Mouse (Mus musculus) left cerebral cortex, adult 9 months (tissue): ENCODE data around the gene Pcgf1.

ENCODE experiments used
- DNase-seq, 2 experiments: peaks; one replicate each; pipeline ENCODE4 v3.0.0; 2022; ENCODE audit warnings: low spot score in 2 of 2

Pcgf1 gene

DNA sequence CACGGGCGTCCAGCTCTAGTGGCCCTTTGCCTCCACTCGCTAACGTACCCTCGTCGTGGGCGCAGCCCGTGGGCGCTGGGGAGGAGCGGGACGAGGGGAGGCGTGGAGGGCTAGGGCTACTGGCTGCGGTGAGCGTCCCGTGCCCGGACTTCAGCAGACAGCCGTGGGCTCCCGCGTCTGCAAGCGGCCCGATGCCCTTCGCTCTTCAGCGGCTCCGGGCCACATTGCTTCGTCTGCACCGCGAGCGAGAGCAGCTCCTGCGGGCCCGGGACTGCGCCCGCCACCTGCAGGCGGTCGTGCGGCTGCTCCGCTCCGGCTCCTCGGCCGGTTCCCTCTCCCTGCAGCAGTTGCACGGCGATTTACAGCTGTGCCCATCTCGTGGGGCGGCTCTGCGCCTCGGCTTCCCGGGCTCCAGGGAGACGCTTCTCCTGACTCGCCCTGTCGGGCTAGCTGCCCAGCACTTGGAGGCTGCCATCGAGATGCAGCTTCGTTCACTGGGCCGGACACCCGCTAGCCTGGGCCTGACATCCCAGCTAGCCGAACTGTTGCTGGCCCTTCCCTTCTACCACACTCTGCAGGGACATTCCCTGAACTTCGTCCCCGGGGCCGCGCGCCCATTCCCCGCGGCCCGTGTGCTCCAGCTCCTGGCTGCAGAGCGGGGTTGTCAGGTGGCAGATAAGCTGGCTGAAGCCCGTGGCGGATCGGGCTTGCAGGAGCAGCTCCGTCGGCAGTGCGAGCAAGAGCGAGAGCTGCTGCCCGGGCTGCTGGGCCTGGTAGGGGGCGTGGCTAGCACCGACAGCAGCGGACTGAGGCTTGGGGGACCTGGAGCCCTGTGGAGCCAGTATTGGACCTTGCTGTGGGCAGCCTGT is 24.3 kb downstream of the Pcgf1 start:
- peak in 1 of 2 experiments; percentile 43 for DNase-seq

DNA sequence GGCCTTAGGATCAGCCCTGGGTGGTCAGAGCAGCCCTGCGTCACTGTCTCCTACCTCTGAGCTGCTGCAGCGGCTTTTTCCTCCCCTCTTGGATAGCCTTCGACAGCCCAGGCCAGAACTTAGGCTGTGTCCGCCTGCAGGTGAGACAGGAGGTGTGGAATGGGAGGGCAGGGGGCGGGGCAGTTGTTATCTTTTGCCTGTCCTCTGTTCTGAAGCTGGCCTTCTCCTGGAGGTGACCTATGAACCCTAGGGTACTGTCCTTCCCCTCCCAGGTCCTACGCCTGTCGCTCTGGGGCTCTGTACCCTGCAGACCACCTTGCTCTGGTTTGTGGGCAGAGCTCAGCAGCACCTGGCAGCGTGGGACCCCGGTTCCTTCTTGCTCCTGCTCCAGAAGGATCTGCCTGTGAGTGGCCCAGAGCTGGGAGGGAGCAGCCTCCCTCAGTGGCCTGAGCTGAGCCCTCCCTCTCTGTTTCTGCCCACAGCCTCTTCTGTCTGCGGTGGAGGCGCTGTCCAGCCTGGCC is 25.5 kb downstream of the Pcgf1 start:
- DNase-seq: no peak

DNA sequence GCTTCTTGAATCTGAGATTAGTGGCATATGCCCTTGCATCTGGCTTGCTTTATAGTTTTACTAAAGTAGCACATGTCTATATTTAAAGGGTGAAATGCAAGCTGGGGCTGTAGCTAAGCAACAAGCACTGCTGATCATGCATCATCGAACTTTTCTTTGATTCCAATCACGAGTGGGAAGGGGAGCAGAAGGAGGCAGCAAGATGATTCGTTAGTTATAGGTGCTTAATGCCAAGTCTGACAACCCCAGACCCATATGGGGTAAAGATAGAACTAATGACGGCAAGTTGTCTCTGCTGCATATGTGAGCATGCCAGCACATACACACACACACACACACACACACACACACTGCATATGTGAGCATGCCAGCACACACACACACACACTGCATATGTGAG is 26.5 kb downstream of the Pcgf1 start:
- peak in 1 of 2 experiments; percentile 34 for DNase-seq

DNA sequence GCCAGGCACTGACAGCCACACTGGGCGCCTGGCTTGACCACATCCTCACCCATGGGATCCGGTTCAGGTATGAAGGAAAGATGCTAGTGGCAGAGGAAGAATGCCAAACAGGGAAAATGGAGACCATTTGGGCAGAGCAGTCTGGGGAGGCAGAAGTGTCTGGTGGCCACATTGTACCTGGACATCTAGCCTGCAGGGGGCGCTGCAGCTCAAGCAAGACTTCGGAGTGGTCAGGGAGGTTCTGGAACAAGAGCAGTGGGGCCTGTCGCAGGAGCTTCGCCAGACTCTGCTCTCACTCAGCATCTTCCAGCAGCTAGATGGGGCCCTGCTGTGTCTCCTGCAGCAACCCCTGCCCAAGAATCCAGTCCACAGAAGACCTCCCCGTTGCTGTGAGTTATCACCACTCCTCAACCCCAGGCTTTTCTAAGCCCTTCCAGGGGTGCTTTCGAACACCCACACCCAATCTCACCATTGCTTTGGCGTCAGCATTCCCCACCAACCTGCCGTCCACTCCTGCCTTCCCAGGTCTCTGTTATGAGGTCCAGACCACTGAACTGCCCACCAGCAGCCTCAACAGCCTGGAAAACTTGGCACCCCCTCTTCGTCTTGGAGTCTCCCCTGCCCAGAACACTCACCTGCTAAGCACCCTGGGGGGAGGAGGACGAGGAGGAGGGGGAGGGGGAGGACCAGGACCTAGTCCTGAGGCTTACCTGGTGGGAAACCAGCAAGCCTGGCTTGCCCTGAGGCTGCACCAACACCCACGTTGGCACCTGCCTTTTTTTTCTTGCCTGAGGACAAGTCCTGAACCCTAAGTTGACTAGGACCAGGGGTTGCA is 30.1 kb downstream of the Pcgf1 start:
- peak in 1 of 2 experiments; percentile 73 for DNase-seq

DNA sequence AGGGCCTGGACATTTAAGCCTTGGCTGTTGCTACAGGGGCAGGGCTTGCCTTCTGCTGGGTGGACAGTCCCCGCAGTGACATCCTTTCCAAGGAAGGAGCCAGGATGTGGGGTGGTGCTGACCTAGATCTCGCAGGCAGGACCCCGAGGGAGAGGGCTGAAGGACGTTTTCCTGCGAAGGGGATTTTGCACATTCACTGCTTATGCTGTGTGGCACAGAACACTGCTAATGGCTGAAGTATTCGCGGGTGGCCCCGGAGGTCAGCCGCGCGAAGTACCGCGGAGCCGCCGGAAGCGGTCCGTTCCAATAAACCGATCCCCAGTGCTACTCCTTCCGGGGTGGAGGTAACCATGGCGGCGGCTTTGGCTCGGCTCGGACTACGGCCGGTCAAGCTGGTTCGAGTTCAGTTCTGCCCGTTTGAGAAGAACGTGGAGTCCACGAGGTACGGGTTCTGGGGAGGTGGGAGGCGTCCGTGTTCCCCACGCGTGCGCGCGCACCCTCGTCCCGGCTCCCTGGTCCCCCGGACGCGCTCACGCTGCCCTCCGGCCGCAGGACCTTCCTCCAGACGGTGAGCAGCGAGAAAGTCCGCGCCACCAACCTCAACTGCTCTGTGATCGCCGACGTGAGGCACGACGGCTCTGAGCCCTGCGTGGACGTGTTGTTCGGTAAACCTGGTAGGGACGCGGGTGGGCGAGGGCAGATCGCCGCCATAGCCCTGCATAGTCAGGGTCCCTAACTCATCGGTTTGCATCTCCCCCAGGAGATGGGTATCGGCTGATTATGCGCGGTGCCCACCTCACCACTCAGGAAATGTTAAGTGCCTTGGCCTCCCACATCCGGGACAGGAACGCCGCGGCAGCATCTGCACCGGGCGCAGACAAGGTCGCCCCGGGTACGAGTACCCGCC is 31.3 kb downstream of the Pcgf1 start, which contains the start of gene Mrpl53:
TSS of gene Mrpl53 (plus strand) at position 279 of the 907 bp plus-strand sequence.
- DNase-seq: peak in 1 of 2 experiments; percentile 81

DNA sequence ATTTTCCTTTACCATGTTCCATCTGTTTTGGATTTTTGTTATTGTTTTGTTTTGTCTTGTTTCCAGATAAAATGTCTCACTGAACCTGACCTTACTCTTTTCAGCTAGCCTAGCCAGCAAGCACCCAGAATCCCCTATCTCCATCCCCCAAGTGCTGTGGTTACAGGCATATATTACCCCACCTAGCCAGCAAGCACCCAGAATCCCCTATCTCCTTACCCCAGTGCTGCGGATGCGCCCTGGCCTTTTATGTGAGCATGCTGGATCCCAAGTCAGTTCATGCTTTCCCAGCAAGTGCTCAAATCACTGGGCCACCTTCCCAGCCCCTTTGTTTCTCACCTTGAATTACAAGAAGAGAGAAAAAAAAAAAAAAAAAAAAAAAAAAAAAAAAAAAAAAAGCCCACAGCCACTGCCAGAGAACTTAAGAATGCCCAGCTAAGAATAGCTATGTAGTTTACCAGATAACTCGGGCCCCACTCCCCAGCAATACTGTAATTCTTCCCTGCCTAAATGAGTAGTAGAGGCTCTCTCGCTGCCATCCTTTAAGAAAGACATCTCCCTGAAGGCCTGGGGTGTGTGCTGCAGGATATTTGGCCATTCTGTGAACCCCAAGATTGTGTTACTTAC is 34.0 kb downstream of the Pcgf1 start:
- DNase-seq: no peak

DNA sequence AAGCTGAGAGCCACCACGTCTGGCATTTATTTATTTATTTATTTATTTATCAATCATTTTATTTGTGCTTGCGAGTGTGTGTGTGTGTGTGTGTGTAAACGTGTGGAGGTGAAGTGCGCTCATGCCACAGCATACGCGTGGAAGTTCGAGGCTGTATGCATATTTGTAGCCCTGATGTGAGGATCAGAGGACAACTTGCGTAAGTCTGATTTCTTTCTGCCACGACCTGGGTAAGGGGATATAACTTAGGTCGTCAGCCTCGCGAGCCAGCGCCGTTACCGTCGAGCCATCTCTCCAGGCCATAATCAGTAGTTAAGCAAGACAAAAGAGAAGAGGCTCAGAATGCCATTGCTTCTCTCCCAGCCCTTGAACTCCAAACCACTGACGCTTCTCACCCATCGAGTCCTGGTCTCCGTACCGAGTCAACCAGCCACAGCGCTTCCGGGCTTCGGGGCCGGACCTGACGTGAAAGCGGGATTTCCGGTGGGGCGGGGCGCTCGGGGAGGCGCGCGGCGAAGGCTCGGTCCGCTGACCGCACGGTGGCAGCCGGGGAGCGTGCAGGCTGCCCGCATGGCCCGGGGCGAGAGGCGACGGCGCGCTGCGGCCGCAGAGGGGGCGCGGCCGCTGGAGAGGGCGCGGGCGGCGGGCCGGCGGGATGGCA is 37.5 kb downstream of the Pcgf1 start, which contains the start of gene Mogs:
TSS of gene Mogs (plus strand) at position 486 of the 661 bp plus-strand sequence.
- peak in 1 of 2 experiments; percentile 90 for DNase-seq

DNA sequence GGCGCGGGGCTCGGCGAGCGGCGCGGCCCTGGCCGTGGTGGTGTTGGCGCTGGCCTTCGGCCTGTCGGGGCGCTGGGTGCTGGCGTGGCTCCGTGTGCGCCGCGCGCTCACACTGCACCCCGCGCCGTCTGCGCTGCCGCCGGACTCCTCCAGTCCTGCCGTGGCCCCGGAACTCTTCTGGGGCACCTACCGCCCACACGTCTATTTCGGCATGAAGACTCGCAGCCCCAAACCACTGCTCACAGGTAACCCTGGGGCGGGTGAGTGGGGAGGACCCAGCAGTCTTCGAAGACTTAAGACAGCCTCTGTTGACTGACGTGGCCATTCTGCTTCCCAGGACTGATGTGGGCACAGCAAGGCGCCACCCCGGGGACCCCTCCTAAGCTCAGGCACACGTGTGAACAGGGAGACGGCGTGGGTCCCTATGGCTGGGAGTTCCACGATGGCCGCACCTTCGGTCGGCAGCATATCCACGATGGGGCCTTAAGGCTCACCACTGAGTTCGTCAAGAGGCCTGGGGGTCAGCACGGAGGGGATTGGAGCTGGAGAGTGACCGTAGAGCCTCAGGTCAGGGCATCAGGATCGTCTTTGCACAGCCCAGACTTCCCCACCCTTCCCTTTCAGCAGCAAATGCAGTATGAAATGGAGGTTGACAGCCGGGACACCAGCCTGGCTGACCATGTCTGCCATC is 38.2 kb downstream of the Pcgf1 start:
- DNase-seq: no peak

DNA sequence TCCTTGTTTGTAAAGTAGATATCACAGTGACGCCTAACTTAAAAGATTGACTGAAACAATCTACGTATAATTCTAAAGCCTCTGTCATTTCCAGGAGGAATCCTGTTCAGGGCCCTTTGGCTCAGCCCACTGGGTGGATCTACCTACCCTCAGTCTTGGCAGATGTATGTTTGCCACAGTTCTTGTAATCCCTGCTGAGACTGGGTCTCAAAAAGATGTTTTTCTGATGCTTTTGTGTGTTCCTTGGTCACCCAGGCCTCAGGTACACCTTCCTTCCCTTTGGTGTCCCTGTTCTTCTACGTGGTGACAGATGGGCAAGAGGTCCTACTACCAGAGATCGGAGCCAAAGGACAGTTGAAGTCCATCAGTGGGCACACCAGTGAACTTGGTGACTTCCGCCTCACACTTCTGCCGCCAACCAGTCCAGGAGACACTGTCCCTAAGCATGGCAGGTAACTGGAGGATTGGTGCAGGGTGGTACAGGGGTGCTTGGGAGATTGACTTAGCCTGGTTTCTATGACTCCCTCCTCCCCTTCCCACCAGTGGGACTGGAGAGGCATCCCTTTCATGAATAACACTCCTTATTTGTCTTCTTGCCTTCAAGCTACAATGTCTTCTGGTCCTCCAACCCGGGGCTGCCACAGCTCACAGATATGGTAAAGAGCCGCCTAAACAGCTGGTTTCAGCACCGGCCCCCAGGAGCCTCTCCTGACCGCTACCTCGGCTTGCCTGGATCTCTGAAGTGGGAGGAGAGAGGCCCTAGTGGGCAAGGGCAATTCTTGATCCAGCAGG is 38.9 kb downstream of the Pcgf1 start:
- no peak for DNase-seq

DNA sequence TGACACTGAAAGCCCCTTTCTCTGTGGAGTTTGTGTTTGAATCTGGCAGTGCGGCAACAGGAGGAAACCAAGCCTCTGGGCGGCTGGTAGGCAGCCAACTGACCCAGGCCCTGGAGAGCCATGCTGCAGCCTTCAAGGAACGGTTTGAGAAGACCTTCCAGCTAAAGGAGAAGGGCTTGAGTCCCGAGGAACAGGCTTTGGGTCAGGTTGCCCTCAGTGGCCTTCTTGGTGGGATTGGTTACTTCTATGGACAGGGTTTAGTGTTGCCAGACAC is 39.4 kb downstream of the Pcgf1 start:
- DNase-seq: no peak

DNA sequence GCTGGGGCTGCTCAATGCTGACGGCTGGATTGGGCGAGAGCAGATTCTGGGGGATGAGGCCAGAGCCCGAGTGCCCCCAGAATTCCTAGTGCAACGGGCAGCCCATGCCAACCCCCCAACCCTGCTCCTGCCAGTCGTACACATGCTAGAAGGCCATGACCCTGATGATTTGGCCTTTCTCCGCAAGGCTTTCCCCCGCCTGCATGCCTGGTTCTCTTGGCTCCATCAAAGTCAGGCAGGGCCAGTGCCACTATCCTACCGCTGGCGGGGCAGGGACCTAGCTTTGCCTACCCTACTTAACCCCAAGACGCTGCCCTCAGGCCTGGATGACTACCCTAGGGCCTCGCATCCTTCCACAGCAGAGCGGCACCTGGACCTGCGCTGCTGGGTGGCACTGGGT is 39.9 kb downstream of the Pcgf1 start:
- DNase-seq: no peak

DNA sequence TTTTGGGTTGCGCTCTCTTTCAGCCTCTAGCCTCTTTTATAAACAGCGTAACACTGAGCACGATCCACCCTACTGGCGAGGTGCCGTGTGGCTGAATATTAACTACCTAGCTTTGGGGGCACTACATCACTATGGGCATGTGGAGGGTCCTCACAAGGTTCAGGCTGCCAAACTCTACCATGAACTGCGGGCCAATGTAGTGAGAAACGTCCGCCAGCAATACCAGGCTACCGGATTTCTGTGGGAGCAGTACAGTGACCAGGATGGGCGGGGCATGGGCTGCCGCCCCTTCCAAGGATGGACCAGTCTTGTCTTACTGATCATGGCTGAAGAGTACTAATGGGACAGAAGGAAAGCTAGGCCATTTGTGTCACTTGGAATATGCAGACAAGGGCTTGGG is 40.7 kb downstream of the Pcgf1 start:
- no peak for DNase-seq

DNA sequence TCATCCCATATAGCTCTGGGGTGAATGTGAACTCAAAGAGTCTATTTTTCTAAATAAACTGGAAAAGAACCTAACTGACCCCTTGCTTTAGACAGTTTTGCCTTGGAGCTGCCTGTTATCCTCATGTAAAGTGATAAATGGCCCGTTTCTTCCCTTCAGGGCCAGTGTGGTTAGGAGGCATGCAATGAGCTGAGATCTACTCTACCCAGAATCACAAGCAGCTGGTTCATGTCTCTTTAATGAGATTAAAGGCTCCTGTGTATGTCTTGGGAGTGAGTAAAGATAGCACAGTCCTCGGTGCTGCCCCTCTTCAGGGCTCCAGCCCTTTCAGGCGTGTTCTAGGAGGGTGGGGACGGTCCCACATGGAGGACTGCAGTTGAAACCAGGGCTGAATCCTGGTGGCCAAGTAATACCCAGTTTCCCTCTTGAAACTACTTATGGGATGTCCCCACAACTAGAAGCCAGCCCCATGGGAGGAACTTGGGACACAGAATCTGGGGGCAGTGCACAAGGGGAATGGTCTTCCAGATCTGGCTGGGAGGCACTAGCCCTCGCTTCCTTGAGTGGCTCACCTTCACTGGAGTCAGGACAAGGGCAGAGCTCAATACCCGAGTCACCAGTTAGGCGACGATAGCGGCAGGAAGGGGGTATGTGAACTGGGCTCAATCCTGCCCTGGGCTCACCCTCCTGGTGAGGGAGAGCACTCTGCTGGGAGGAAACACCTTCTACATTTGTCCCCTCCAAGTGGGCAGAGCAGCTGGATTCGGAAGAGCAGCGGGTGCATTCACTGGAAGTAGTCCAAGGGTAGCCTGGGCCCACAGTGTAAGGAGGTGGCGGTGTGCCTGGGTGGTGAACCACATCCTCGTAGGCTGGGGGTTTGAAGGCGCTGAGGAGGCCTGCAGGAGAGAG is 41.4 kb downstream of the Pcgf1 start:
- no peak for DNase-seq

DNA sequence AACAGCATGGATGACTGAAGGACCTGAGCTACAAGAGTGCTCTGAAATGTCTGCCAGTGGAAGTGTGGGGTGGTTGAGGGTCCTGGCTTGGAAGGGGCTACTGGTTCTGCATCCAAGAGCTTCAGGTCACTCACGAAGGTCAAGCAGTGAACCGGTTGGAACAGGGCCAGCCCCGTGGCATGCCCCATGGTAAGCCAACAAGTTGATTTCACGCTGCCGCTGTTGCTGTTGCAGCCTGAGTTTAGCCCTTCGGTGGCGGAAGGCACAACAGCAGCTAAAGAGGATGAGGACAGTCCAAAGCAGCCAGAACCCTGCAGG is 42.0 kb downstream of the Pcgf1 start:
- no peak for DNase-seq

DNA sequence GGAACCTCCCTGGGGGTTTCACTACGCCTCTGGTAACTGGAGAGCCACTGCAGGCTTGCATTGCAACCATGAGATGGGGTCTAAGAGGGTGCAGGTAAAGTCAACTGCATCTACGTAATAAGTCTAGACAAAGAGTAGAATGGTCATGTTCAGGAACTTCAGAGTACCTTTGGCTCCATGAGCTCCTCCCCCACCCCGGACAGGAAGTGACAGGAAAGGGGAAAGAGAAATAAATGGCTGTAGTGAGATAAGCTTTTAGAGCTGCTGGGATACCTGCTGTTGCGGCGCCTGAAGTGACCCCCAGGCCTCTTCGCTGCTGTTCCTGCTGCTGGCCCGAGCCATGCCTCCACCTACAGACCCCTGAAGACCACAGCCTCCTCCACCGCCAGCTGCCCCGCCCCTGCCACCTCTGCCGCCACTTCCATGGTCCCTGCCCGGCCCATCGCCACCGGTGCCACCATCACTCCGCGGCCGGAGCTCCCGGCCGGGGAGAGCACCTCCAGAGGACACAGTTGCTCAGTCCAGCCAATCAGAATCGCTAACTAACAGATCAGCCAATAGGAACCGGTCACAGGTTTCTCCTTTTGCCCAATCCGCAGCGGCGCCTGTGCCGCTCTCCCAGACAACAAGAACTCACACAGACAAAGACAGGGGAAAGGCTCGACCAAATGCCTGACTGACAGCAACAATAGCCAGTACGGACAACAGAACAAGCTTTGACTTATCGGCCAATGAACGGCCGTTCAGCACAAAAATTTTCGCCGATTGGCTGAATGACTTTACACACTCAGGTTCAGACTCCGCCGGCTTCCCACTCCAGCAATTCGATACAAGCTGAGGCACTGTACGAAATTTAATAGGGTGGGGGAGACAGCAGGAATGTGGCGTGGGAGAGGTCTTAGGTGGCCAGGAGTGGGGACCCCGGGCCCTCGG is 43.5 kb downstream of the Pcgf1 start, which contains the start of gene Wbp1:
TSS of gene Wbp1 (minus strand) at position 630 of the 933 bp plus-strand sequence.
- DNase-seq: peak; percentile 98 to 99

DNA sequence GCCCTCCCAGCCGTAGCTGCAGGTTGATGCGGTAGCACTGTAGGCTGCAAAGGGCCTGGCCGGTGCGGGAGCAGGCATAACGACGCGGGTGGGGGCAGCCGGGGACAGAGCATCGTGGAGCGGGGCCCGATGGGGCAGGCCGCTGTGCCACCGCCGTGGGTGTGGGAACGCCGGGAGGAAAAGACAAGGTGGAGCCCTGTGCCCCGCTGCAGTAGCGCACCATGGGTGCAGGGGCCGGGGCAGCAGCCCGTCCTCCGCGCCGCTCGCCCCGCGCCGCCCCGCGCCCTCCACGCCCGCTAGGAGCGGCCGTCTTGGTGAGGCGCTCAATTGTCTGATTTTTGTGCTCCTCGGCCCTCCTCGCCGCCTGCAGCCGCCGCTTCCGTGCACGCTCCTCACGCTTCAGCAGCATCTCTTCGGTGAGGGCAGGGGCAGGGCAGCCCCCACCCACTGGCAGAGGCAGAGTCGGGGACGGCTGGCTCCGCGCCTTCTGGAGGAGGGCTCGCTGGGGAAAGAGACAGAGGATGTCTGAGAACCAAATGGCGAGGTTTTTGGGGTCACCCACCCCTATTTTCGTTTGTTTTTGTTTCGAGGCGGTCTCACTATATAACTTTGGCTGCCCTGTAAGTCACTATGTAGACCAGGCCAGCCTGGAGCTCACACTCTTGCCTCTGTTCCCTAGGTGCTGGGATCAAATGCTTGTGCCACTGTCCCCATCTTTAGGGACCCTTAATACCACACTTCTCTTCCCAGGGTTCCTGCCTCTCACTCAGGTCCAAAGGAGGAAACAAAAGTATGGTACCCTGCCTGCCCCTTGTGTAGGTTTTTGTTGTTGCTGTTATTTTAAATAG is 44.4 kb downstream of the Pcgf1 start:
- DNase-seq: no peak
